Mouse (Mus musculus): ENCODE results near the gene Snu13. TPM values are rescaled to one million over a fixed set of nuclear protein-coding genes. Genes with fewer than 3 reads are reported as not detected.

The Snu13 gene
- total RNA-seq (2021), result 10 to 100 TPM; 50.0 to 54.5 TPM
- long read RNA-seq, experiment 1, transcript Snu13-202 (3 exons, 2,077 nt), result major isoform, 72 of 78 reads
- long read RNA-seq, experiment 1, partial matches to known transcripts, result 0 of 78 reads
- long read RNA-seq, experiment 1, other reads (novel, unspliced or antisense), result 5 of 78 reads
- long read RNA-seq, experiment 2, transcript Snu13-202 (3 exons, 2,077 nt), result major isoform, 82 of 86 reads
- long read RNA-seq, experiment 2, partial matches to known transcripts, result 0 of 86 reads
- long read RNA-seq, experiment 2, other reads (novel, unspliced or antisense), result 4 of 86 reads

DNA sequence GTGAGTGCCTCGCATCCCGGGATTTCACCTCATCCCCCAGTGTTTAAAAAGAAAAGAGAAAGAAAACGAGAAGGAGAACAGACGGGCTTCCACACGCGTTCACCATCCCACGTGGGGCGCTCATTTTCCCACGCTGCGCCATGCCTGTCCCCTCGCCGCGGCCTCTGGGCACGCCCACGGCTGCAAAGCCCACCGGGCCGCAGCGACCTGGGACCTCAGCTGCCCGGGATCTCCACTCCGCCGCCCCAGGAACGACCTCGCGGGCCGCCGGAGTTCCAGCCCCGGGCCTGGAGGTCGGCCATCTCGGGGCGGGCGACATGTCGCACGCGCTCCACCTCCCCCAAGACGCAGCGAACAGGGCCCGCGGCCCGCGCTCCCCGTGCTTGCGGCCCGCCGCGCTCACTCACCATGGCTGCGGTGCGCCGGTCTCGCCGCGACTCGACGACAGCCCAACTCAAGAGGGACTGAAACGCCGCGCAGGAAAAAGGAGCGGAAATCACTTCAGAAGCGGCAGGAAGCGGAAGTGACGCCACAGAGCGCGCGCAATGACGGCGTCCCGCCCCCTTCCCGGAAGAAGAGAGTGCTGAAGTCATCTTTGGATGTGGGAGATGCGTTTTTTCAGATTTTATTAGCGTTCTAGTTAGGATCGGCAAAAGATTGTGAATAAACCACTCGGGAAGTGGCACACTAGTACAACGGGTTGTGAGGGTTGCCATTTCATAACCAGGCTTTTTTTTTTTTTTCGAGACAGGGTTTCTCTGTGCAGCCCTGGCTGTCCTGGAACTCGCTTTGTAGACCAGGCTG lies at the start of gene Snu13:
TSS of gene Snu13 (minus strand) at position 519 of the 804 bp plus-strand sequence.
- DNase-seq, result peak; percentile 93

- DNase-seq, result no peak
Measured at GRCm38 (mm10) chr15:82091061-82091460, 43.7 kb upstream of the Snu13 start.

DNA sequence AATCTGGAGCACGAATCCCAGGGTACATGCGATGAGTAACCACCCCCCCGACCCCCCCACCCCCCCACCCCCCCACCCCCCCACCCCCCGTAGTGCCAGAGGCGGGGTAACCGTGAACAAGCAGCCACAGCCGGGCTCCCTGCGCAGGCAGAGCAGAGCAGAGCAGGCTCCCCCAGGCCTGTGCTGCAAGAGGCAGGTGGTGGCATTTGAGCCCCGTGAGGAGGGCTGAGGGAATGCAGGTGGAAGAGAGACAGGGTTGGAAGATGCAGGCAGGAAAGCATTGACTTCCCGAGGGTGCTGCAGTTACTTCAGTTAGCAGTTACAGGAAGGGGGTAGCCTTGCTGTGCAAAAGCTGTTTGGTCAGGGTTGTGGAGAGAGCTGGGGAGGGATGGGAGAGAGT lies 39.9 kb upstream of the Snu13 start:
- DNase-seq, result no peak

- no peak for DNase-seq
Measured at GRCm38 (mm10) chr15:82086131-82086530, 38.7 kb upstream of the Snu13 start.

DNA sequence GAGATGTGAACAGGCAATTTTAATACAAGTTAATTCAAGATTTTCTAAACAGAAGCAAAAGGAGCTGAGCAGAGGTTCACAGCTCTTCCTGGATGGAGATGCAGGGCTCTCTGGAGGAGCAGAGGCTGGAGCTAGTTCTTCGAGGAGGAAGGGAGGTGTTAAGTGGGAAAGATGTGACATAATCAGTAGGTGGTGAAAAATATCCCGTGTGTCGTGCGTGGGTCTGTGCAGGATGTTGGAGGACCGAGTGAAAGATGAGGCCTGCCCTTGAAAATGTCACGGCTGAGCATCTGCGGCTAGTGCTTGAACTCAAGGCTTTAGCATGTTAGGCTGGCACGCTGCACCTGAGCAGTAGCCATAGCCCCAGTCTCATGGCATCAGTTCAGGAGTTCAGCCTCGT lies 38.2 kb upstream of the Snu13 start:
- DNase-seq, result no peak

GRCm38 (mm10) chr15:82081161-82081560 lies 33.8 kb upstream of the Snu13 start:
- peak; percentile 19 for DNase-seq

DNA sequence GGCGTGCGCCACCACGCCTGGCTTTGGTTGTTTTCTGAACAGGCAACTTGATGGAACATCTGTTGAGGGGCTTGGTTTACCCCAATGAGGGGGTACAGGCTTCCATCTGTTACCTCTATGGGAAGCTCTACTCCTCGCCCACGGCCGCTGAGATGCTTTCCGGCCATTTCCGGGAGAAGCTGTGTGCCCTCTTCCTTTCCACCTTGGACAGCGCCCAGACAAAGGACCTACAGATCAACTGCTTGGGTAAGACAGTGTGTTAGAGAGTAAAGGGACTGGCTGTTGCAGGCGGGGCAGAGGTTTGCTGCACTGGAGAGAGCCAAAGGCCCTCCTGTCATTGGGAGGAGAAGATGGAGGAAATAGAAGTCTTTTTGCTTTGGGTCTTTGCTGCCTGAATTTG lies 32.5 kb upstream of the Snu13 start:
- no peak for DNase-seq

DNA sequence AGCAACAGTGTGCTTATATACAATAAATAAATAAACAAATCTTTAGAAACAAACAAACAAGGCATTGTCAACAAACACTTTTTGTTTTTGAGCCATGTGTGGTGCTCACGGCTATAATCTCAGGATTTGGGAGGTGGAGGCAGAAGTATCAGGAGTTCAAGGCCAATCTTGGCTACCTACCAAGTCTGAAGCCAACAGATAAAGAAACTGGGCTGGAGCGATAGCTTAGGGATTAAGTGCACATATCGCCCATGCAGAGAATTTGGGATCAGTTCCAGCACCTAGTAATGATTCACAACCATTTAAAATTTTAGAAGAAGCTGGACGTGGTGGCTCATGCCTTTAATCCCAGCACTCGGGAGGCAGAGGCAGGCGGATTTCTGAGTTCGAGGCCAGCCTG lies 26.1 kb upstream of the Snu13 start:
- DNase-seq, result no peak

- no peak for DNase-seq
Measured at GRCm38 (mm10) chr15:82071816-82072469, 24.5 kb upstream of the Snu13 start.

DNA sequence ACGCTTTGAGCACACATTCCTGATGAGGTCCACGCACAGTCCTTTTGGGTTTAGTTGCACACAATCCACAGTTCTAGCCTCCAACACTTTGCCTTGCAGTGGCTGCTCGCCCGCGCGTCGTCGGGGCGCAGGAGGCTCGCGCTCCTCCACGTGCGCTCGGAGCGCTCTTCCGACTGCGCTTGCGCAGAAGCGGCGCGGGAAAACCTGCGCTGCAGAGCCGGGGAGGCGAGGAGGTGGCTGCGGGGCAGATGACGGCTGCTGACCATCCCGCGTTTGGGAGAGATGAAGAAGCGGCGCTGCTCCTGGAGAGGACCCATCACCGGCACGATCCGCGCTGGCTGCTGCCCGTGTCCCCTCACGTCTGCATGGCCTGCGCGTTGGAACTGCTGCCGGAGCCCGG lies 22.5 kb upstream of the Snu13 start, which contains the start of gene Mei1:
TSS of gene Mei1 (plus strand) at position 99 of the 400 bp plus-strand sequence.
- DNase-seq, result no peak

DNA sequence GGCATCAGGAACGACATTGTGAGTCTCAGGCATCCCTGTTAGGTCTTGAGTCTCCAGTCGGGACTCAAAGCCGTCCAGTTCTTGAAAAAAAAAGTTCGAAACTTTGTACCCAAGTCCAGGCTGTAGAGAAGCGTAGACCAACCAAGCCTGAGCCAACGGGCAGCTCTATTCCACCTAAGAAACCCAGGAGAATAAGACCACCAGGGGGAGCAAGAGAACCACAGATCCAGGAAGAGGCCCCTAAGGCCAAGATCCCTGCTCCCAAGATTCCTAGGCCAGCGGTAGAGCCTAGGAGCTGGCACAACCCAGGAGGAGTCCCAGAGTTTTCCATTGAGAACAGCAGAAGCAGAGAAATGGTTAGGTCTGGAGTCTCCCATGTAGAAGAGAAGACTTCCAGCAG lies 18.1 kb upstream of the Snu13 start:
- peak; percentile 68 for DNase-seq

DNA sequence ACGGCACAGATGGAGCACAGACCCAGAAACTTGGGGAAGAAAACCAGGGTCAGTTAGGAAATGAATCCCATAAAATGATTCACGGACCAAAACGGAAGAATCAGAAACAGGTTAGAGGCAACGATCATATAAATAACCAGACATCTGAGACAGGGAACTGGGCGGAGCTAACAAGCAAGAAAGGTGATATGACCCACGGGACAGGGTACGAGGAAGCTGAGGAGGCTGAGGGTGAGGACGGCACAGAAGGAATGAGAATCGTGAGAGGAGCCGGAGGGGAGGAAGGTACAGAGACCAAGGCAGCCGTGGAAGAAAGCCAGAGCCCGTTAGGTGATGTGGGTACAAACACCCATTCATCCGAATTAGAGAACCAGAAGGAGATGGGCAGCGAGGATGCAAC lies 16.5 kb upstream of the Snu13 start:
- DNase-seq, result no peak

DNA sequence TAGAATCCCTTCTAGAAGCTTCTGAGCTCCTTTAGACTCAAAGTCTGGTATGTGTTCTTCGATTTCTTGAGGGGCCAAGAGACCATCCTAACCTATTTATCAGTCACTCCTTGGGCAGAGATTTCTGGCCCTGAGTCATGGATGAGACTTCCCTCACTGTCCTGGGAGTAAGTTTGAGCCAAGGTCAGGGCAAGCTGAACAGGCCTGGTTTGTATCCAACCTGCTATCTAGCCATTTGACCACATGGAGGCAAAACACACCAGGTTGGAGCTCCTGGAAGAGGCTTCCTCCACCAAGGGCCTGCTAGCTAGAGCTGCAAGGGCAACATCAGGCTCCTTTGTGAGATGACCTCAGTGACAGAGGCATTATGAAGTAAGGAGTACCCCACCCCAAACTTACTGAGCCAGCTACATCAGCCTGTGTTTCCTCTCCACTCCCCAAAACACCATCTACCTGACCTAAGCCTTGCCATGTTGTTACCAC lies 11.4 kb upstream of the Snu13 start, which contains the start of gene 4930407I10Rik:
TSS of gene 4930407I10Rik (plus strand) at position 433 of the 483 bp plus-strand sequence.
- DNase-seq, result no peak

GRCm38 (mm10) chr15:82052544-82052943 lies 5.1 kb upstream of the Snu13 start:
- no peak for DNase-seq

- peak; percentile 19 for DNase-seq
Measured at GRCm38 (mm10) chr15:82046246-82046891, 1.0 kb downstream of the Snu13 start.

DNA sequence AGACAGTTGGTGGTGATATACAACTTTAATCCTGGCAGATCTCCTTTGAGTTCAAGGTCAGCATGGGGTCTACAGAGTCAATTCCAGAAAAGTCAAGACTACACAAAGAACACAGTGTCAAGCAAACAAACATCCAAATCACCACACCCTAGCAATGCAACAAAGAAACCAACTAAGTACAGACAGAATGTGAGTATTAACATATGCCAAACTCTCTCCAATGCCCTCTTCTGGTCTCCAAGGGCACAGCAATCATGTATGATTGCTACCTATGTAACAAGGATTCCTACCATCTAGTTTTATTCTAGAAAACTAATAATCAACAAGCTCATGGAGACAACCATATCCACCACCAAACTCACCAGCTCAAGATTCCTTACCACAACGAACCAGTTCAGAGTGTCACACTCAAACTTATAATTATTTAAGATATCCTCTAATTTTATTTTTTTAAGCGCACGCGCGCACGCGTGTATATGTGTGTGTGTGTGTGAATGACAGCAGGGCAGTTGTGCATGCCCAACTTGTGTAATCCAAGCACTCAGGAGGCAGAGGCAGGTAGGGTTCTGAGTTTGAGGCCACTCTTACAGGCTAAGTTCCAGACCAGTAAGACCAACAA lies 3.1 kb downstream of the Snu13 start:
- no peak for DNase-seq

GRCm38 (mm10) chr15:82040650-82041049 lies 6.7 kb downstream of the Snu13 start:
- DNase-seq, result peak; percentile 26

GRCm38 (mm10) chr15:82035904-82036689 lies 11.3 kb downstream of the Snu13 start:
- no peak for DNase-seq

DNA sequence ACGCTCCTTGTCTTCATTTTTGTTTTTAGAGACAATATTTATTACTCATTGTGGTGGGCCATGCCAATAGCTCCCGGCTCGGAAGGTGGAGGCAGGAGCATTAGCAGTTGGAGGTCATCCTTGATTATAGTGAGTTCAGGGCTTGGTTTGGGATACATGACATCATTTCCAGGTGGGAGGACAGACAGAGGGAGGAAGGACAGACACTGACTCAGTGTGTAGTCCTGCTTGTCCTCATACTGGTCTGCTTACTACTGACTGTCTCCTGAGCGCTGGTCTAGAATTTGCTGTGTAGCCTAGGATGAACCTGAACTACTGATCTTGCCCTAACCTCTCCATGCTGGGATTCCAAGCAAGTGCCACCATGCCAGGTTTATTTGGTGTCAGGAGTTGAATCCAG lies 13.6 kb downstream of the Snu13 start, which contains the start of gene Desi1:
TSS of gene Desi1 (minus strand) at position 101 of the 400 bp plus-strand sequence.
- no peak for DNase-seq

GRCm38 (mm10) chr15:82032386-82032785 lies 15.0 kb downstream of the Snu13 start:
- no peak for DNase-seq

DNA sequence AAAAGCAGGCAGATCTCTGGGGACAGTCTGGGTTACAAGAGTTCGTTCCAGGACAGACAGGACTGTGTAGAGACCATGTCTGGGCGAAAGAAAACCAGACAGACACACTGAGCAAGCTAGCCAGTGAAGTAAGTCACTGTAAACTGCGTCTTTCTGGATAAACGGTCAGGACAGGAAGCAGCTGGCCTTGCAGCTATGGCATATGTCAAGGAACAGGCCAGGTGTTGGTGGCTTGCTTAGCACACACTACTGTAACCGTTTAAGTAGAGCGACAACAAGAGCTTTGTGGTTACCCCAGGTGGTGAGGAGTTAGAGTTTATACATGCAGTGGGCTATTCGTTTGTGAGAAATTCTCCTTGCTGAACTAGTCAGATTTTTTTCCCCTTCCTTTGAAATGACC lies 19.7 kb downstream of the Snu13 start:
- no peak for DNase-seq

All from gastrocnemius, postnatal 10 days (tissue).